24 mouse cellular contexts compared by ENCODE assay signal in genomic region chr6:38361065-38361464, GRCm38 (mm10). TPM values are rescaled to one million over a fixed set of nuclear protein-coding genes. Genes with fewer than 3 reads are reported as not detected.
DNase-seq lines count a peak whose midpoint lies in the region; ATAC-seq and TF ChIP-seq lines count a peak whose summit lies in the region.
"Had no signal": no experiment of that assay in that cellular context is flagged by ENCODE, and none has a peak within 500 bp of the region (broad histone marks: within the 10 kb centered on the region; RNA-seq: fewer than 3 reads in every experiment).

No protein-coding gene starts in this region.

- no peak for TF ChIP-seq CTCF in ES-Bruce4 (IDR thresholded peaks at IDR 0.05; ENCODE audit: low read depth, low read length)

- no peaks in the 10 kb centered on the region for H3K27me3 ChIP-seq in ES-Bruce4 (ENCODE audit: control insufficient read depth, insufficient read depth, low read length, poor library complexity, severe bottlenecking)
- H3K27me3 ChIP-seq in liver, embryonic 11.5 days (replicated peaks; ENCODE audit: control insufficient read depth, insufficient read depth, low read length), result no peaks in the 10 kb centered on the region
- H3K27me3 ChIP-seq in liver, embryonic 16.5 days (ENCODE audit: control insufficient read depth, insufficient read depth, low read depth, low read length), result no peaks in the 10 kb centered on the region
- H3K27me3 ChIP-seq in hindbrain, embryonic 12.5 days, result peaks cover 14% of the 10 kb centered on the region
- H3K27me3 ChIP-seq: megakaryocyte, embryonic 14.5 days had no signal

- no peak overlapping the region for H3K4me2 ChIP-seq in liver, embryonic 11.5 days
- no peak overlapping the region for H3K4me2 ChIP-seq in liver, embryonic 16.5 days (ENCODE audit: low read depth, low read length)
- no peak overlapping the region for H3K4me2 ChIP-seq in hindbrain, embryonic 12.5 days (replicated peaks)
- H3K4me2 ChIP-seq: embryonic facial prominence, embryonic 13.5 days; hindbrain, embryonic 14.5 days; limb, embryonic 15.5 days; lung, embryonic 15.5 days; midbrain, embryonic 13.5 days; neural tube, embryonic 13.5 days had no signal

- TF ChIP-seq POLR2A in ES-Bruce4 (IDR thresholded peaks at IDR 0.05; ENCODE audit: insufficient read depth, low read length), result no peak

- H3K9ac ChIP-seq in ES-Bruce4 (ENCODE audit: low read depth, poor library complexity, severe bottlenecking), result no peak overlapping the region
- no peak overlapping the region for H3K9ac ChIP-seq in liver, embryonic 11.5 days (ENCODE audit: low read depth, low read length)
- H3K9ac ChIP-seq in liver, embryonic 16.5 days (ENCODE audit: low read depth, low read length), result peak overlapping the region; percentile 35
- no peak overlapping the region for H3K9ac ChIP-seq in hindbrain, embryonic 12.5 days
- H3K9ac ChIP-seq: embryonic facial prominence, embryonic 13.5 days; hindbrain, embryonic 14.5 days; limb, embryonic 15.5 days; lung, embryonic 15.5 days; midbrain, embryonic 13.5 days; neural tube, embryonic 13.5 days had no signal

- ATAC-seq in CD4-positive, CD25-positive, alpha-beta regulatory T cell, adult 4 months, result no peak
- no peak for ATAC-seq in liver, embryonic 11.5 days (replicated peaks; ENCODE audit: low FRiP score)
- ATAC-seq in liver, embryonic 16.5 days (ENCODE audit: low read depth), result no peak
- ATAC-seq in erythroid progenitor cell, adult 5-6 weeks (replicated peaks; ENCODE audit: low FRiP score, poor library complexity, severe bottlenecking), result no peak
- no peak for ATAC-seq in hindbrain, embryonic 12.5 days (ENCODE audit: low FRiP score)
- ATAC-seq: forebrain, embryonic 16.5 days; midbrain, embryonic 13.5 days had no signal

- 0 out of 2 replicates have a peak, but pooled peaks cover 3% of the 10 kb centered on the region for H3K9me3 ChIP-seq in ES-Bruce4 (replicated peaks; ENCODE audit: control insufficient read depth, insufficient read depth, low read length, poor library complexity, severe bottlenecking)
- no peaks in the 10 kb centered on the region for H3K9me3 ChIP-seq in liver, embryonic 11.5 days (ENCODE audit: control insufficient read depth, low read length)
- H3K9me3 ChIP-seq in liver, embryonic 16.5 days (replicated peaks; ENCODE audit: control insufficient read depth, low read length), result no peaks in the 10 kb centered on the region
- H3K9me3 ChIP-seq in hindbrain, embryonic 12.5 days (replicated peaks), result no peaks in the 10 kb centered on the region
- H3K9me3 ChIP-seq: embryonic facial prominence, embryonic 13.5 days; limb, embryonic 10.5 days; limb, embryonic 15.5 days; lung, embryonic 15.5 days; midbrain, embryonic 13.5 days; neural tube, embryonic 13.5 days had no signal

- 59% methylated on average over 4 of the region's 4 CpGs for WGBS in liver, embryonic 11.5 days
- 35% methylated on average over 4 of the region's 4 CpGs for WGBS in liver, embryonic 16.5 days (ENCODE audit: insufficient replicate concordance)
- WGBS in hindbrain, embryonic 12.5 days, result 88% methylated on average over 4 of the region's 4 CpGs

- peaks cover 3% of the 10 kb centered on the region for H3K4me1 ChIP-seq in ES-Bruce4 (ENCODE audit: control insufficient read depth, insufficient read depth, low read length)
- peaks cover 25% of the 10 kb centered on the region for H3K4me1 ChIP-seq in liver, embryonic 11.5 days (replicated peaks; ENCODE audit: control insufficient read depth, insufficient read depth, low read length)
- peaks cover 33% of the 10 kb centered on the region for H3K4me1 ChIP-seq in liver, embryonic 16.5 days (ENCODE audit: control insufficient read depth, low read depth, low read length)
- H3K4me1 ChIP-seq in hindbrain, embryonic 12.5 days, result no peaks in the 10 kb centered on the region
- H3K4me1 ChIP-seq: embryonic facial prominence, embryonic 13.5 days; limb, embryonic 10.5 days; limb, embryonic 15.5 days; lung, embryonic 15.5 days; midbrain, embryonic 13.5 days; neural tube, embryonic 13.5 days had no signal

- no peak for TF ChIP-seq EP300 in ES-Bruce4 (IDR thresholded peaks at IDR 0.05; ENCODE audit: insufficient read depth, low read depth, low read length)

- peak; percentile 12 for DNase-seq in CD4-positive, CD25-positive, alpha-beta regulatory T cell, adult 2 months (ENCODE audit: low read depth, low spot score)
- no peak for DNase-seq in liver, embryonic 11.5 days (ENCODE audit: low spot score)
- DNase-seq in cerebellum, adult 18-20 months, result no peak
- DNase-seq: adrenal gland, adult 2 months; adrenal gland, postnatal 36 days; cerebellum, adult 9-11 months; kidney, adult 8-10 months; kidney, postnatal 4 days; right cerebral cortex, postnatal 4 days had no signal

- H3K36me3 ChIP-seq in ES-Bruce4 (ENCODE audit: control insufficient read depth, insufficient read depth, low read length, poor library complexity, severe bottlenecking), result no peaks in the 10 kb centered on the region
- no peaks in the 10 kb centered on the region for H3K36me3 ChIP-seq in liver, embryonic 11.5 days (ENCODE audit: control insufficient read depth, insufficient read depth, low read length)
- H3K36me3 ChIP-seq in liver, embryonic 16.5 days (ENCODE audit: control insufficient read depth, insufficient read depth), result no peaks in the 10 kb centered on the region
- H3K36me3 ChIP-seq in hindbrain, embryonic 12.5 days, result no peaks in the 10 kb centered on the region
- H3K36me3 ChIP-seq: embryonic facial prominence, embryonic 13.5 days; limb, embryonic 10.5 days; limb, embryonic 15.5 days; lung, embryonic 15.5 days; midbrain, embryonic 13.5 days; neural tube, embryonic 13.5 days had no signal

- no peak overlapping the region for H3K4me3 ChIP-seq in ES-Bruce4 (ENCODE audit: low read depth, low read length)
- no peak overlapping the region for H3K4me3 ChIP-seq in liver, embryonic 11.5 days (ENCODE audit: low read depth, low read length)
- no peak overlapping the region for H3K4me3 ChIP-seq in liver, embryonic 16.5 days (ENCODE audit: low read depth, low read length)
- H3K4me3 ChIP-seq in hindbrain, embryonic 12.5 days, result no peak overlapping the region
- H3K4me3 ChIP-seq: embryonic facial prominence, embryonic 13.5 days; limb, embryonic 10.5 days; limb, embryonic 15.5 days; lung, embryonic 15.5 days; megakaryocyte, embryonic 14.5 days; midbrain, embryonic 13.5 days; neural tube, embryonic 13.5 days had no signal

- peak overlapping the region; percentile 72 for H3K27ac ChIP-seq in ES-Bruce4 (ENCODE audit: insufficient read depth, low read length)
- H3K27ac ChIP-seq in liver, embryonic 11.5 days (ENCODE audit: low read depth, low read length), result peak overlapping the region; percentile 36; the same call in 1 of the 2 replicates
- peak overlapping the region; percentile 35 for H3K27ac ChIP-seq in liver, embryonic 16.5 days (ENCODE audit: low read length)
- H3K27ac ChIP-seq in hindbrain, embryonic 12.5 days, result no peak overlapping the region
- H3K27ac ChIP-seq: embryonic facial prominence, embryonic 13.5 days; hindbrain, embryonic 14.5 days; kidney, postnatal 0 days; limb, embryonic 10.5 days; limb, embryonic 15.5 days; lung, embryonic 15.5 days; midbrain, embryonic 13.5 days; neural tube, embryonic 13.5 days had no signal

RNA-seq across cellular contexts. Expression of gene Zc3hav1, which starts 6.7 kb away (rescaled TPM):
- 100 to 1,000 TPM; 189 to 215 TPM for polyA plus RNA-seq in CD4-positive, CD25-positive, alpha-beta regulatory T cell, adult 4 months (2017; shearing (Covaris generic))
- 37.6 and 39.1 TPM in 2 replicates for polyA plus RNA-seq in ES-Bruce4 (2011; ENCODE audit: insufficient read depth, insufficient read length, low read depth, missing spikeins)
- polyA plus RNA-seq in liver, embryonic 11.5 days (2014; fragmentation: Nextera tagmentation; extraction: Ambion mirVana), result 28.4 and 31.3 TPM in 2 replicates
- polyA plus RNA-seq in liver, embryonic 16.5 days (2015; fragmentation: Nextera tagmentation; extraction: Ambion mirVana), result 21.4 and 22.3 TPM in 2 replicates
- total RNA-seq in erythroid progenitor cell, adult 5-6 weeks (2015; ENCODE audit: low replicate concordance), result 149 and 161 TPM in 2 replicates
- 166 and 185 TPM in 2 replicates for total RNA-seq in erythroid progenitor cell, adult 5-6 weeks (2017; ENCODE audit: low replicate concordance)
- 1.9 and 2.3 TPM in 2 replicates for polyA plus RNA-seq in hindbrain, embryonic 12.5 days (2016; fragmentation: Nextera tagmentation; extraction: Ambion mirVana)

RNA-seq across cellular contexts. Expression of gene Ttc26, which starts 20.2 kb away (rescaled TPM):
- polyA plus RNA-seq in CD4-positive, CD25-positive, alpha-beta regulatory T cell, adult 4 months (2017; shearing (Covaris generic)), result not detected
- polyA plus RNA-seq in ES-Bruce4 (2011; ENCODE audit: insufficient read depth, insufficient read length, low read depth, missing spikeins), result 12.1 and 14.3 TPM in 2 replicates
- 3.3 and 3.8 TPM in 2 replicates for polyA plus RNA-seq in liver, embryonic 11.5 days (2014; fragmentation: Nextera tagmentation; extraction: Ambion mirVana)
- 0.22 and 0.42 TPM in 2 replicates for polyA plus RNA-seq in liver, embryonic 16.5 days (2015; fragmentation: Nextera tagmentation; extraction: Ambion mirVana)
- 0.72 TPM in 1 of 2 replicates, not detected in the other for total RNA-seq in erythroid progenitor cell, adult 5-6 weeks (2015; ENCODE audit: low replicate concordance)
- total RNA-seq in erythroid progenitor cell, adult 5-6 weeks (2017; ENCODE audit: low replicate concordance), result not detected in 2 replicates
- 12.2 and 12.7 TPM in 2 replicates for polyA plus RNA-seq in hindbrain, embryonic 12.5 days (2016; fragmentation: Nextera tagmentation; extraction: Ambion mirVana)
